Mouse (Mus musculus): Measurements from ENCODE around the gene Arhgef3. TPM values are rescaled to one million over a fixed set of nuclear protein-coding genes. Genes with fewer than 3 reads are reported as not detected.

Gene Arhgef3
- polyA plus RNA-seq (2012; rRNA removed) = 2.5 and 2.8 TPM in 2 replicates

GRCm38 (mm10) chr14:27114362-27115274 is at the start of gene Arhgef3:
Arhgef3 (plus strand) TSS chr14:27114899.

DNA sequence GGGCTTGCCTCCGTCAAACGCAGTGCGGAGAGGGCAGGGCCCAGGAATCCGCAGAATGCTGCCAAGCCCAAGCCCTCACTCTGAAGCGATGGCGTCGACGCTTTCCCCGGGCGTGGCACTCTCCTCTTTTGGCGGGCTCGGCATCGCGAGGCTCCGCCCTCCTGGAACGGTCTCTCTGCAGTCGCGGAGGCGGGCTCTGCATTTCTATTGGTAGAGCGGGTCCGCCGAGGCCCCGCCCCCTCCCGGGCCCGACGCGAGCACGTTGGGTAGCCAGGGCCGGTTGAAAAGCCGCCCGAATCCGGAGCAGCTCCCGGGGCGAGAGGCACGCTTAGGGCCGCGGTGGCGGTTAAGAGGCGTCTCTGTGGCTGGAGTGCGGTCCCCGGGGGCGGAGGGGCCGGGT is 313.9 kb downstream of the Arhgef3 start, which contains the start of gene Fam208a:
Gene Fam208a (plus strand): TSS at position 262 of the 400 bp plus-strand sequence.

Other genes with a start within 250 kb of the Arhgef3 start
- not detected in 2 replicates for gene Asb14, start 220.3 kb upstream of the Arhgef3 start, polyA plus RNA-seq (2012; rRNA removed)
- 2.4 and 2.6 TPM in 2 replicates for gene Appl1, start 143.7 kb upstream of the Arhgef3 start, polyA plus RNA-seq (2012; rRNA removed)
- gene Hesx1, start 120.5 kb upstream of the Arhgef3 start, polyA plus RNA-seq (2012; rRNA removed) = 6.1 and 7.4 TPM in 2 replicates
- 0.07 and 0.14 TPM in 2 replicates for gene Il17rd, start 76.0 kb upstream of the Arhgef3 start, polyA plus RNA-seq (2012; rRNA removed)